Mouse (Mus musculus): ENCODE data around the gene Il17d.

Gene Il17d

GRCm38 (mm10) chr14:57524671-57525387, at the start of gene Il17d:
TSS of gene Il17d (plus strand) at chr14:57524777.
- peak; percentile 50 for DNase-seq

- DNase-seq: peak; percentile 6
Observed at GRCm38 (mm10) chr14:57475057-57475456, 49.5 kb upstream of the Il17d start.

- DNase-seq: no peak
Observed at GRCm38 (mm10) chr14:57482262-57482661, 42.3 kb upstream of the Il17d start.

GRCm38 (mm10) chr14:57484183-57484582, 40.4 kb upstream of the Il17d start:
- no peak for DNase-seq

- DNase-seq: no peak
Observed at GRCm38 (mm10) chr14:57489696-57490095, 34.9 kb upstream of the Il17d start.

GRCm38 (mm10) chr14:57493840-57494239, 30.7 kb upstream of the Il17d start:
- DNase-seq: no peak

GRCm38 (mm10) chr14:57503729-57504128, 20.8 kb upstream of the Il17d start:
- DNase-seq: no peak

GRCm38 (mm10) chr14:57509554-57509953, 15.0 kb upstream of the Il17d start:
- peak; percentile 56 for DNase-seq

- DNase-seq: no peak
Observed at GRCm38 (mm10) chr14:57515156-57515762, 9.3 kb upstream of the Il17d start.

- DNase-seq: no peak
Observed at GRCm38 (mm10) chr14:57517001-57517400, 7.6 kb upstream of the Il17d start.

GRCm38 (mm10) chr14:57523762-57524161, 815 bp upstream of the Il17d start:
- no peak for DNase-seq

GRCm38 (mm10) chr14:57525388-57526049, 942 bp downstream of the Il17d start:
- peak; percentile 75 for DNase-seq

GRCm38 (mm10) chr14:57526050-57526623, 1.6 kb downstream of the Il17d start:
- DNase-seq: no peak

- no peak for DNase-seq
Observed at GRCm38 (mm10) chr14:57527122-57527521, 2.5 kb downstream of the Il17d start.

- DNase-seq: no peak
Observed at GRCm38 (mm10) chr14:57527598-57527997, 3.0 kb downstream of the Il17d start.

- DNase-seq: no peak
Observed at GRCm38 (mm10) chr14:57529086-57529785, 4.7 kb downstream of the Il17d start.

- DNase-seq: no peak
Observed at GRCm38 (mm10) chr14:57529786-57530515, 5.4 kb downstream of the Il17d start.

- DNase-seq: no peak
Observed at GRCm38 (mm10) chr14:57532577-57532976, 8.0 kb downstream of the Il17d start.

- peak; percentile 79 for DNase-seq
Observed at GRCm38 (mm10) chr14:57533214-57533613, 8.6 kb downstream of the Il17d start.

- no peak for DNase-seq
Observed at GRCm38 (mm10) chr14:57533841-57534240, 9.3 kb downstream of the Il17d start.

- DNase-seq: peak; percentile 66
Observed at GRCm38 (mm10) chr14:57534346-57534745, 9.8 kb downstream of the Il17d start.

- DNase-seq: peak; percentile 49
Observed at GRCm38 (mm10) chr14:57534961-57535360, 10.4 kb downstream of the Il17d start.
